Mouse (Mus musculus): ENCODE results near the gene Cryzl2.

Cryzl2 gene

DNA sequence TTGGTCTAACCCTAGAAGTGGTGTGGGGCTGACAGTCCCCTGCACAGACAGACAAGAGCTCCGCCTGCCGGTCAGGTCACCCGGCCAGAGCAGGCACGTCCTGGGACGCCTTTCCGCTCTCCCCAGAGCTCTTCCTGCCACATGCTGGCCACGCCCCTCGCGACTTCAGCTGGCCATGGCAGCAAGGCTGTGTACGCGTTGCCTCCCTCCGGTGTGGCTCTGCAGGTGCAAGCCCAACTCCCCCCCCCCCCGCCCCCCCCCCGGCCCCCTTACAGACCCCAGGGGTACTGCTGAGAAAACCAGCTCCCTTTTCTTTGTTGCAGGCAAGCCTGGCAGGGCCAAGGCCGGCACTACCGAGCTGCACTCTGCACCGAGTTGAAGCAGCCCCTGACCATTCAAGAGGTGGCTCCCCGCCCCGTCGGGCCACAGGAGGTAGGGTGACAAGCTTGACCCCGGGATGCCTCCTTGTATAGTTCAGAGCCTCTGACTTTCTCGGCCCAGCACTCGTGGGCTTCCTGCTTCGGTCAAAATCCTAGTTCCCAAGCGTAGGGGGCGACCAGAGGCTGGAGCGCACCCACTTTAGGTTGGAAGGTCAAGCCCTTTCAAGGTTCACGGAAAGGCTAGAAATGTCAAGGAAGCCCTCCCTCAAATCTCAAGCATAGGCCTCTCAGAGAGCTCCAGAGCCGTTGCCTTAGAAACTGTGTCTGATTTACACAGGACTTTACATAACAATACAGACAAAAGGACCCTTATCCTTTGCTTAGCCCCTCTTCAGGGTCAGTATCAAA is at the start of gene Cryzl2:
TSS of gene Cryzl2 (plus strand) at position 157 of the 788 bp plus-strand sequence.
- DNase-seq (ENCODE audit: low read depth, low spot score), result no peak

DNA sequence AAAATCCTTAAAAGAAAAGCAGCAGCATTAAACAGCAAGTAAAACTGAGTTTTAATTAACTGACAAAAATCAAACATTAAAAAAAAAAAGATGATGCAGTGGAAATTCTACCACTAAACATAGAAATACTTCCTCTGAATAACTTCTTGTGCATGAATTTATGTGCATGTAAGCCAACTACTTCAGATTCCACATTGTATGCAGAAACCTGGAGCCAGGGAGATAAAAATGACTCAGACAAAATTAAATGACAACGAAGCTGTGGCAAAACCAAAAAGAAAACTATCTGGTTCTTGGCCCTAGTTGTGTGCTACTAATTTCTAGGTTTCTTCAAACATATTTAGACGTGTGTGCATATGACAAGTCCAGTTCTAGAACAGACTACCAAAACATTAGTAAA is 48.7 kb upstream of the Cryzl2 start:
- no peak for DNase-seq (ENCODE audit: low read depth, low spot score)

DNA sequence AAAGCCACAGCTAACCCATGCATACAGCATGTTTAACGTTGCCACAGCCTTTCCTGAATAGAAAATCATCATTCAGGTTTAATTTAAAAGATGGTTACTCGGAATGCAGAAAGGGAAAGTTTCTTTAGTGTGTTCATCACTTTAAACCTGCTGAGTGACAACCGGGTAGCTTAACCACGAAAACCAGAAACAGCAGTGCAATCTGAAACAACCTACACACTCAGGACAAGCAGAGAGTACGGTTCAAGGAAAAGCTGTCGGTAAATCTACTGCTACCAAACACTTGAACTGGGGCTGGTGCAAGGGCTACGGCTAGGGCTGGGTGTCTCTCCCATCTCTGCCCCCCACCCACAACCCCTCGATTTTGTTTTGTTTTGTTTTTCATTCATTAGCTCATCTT is 47.4 kb upstream of the Cryzl2 start:
- no peak for DNase-seq (ENCODE audit: low read depth, low spot score)

DNA sequence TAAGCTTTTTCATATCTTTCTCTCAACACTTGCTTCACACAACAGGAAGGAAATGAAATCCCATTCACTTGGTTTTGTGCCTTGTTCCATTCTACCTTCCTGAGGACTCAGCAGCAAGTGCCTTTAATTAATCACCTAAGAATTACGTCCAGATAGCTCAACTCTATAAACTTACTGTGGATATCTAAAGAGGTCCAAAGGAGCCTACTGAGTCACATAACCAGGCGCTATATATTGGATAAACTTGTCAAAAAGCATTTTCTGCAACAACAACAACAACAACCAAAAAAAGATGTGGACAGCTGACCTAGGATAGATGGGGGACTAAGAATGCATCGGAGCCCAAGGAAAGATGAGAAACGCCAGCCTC is 47.1 kb upstream of the Cryzl2 start:
- DNase-seq (ENCODE audit: low read depth, low spot score), result no peak

GRCm38 (mm10) chr1:157411711-157412380 is 46.5 kb upstream of the Cryzl2 start:
- DNase-seq (ENCODE audit: low read depth, low spot score), result no peak

DNA sequence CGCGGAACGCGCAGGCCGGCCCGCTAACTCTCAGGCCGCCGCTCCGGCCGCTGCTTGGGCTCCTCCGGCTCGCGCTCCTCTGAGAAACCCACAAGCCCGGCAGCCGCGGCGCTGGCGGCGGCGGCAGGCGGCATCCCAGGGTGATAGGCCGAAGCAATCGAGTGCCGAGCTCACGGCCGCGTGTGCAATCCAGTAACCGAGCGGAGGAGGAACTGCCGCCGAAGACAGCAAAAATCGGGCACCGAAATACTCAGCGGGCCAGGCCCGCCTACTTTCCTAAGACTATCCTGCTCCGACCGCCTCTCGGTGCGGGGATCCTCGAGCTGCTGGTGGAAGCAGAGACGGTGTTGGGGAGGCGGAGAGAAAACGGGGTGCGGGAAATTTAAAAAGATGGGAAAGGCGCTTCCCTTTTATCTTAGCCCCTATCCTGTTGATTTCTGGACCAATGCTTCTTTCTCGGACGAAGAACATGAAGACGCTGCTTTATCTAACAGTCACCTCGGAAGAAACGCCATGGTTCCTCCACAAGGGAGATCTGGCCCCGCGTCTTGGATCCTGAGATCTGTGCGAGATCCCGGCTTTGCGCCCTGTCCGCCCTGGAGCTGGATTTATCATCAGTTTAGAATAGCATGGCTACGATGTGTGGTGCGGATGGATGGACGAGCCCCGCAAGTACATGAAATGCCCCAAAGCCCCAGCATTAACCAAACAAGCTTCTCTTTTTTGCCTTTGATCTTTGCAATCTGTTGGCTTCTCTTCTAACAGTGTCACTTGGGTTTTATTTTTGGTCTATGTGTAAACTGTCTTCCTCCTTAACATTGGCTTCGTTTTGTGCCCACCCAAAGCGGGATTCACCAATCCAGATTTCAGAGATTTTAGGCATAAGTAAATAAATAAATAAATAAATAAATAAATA is 45.7 kb upstream of the Cryzl2 start, which contains the start of gene Rasal2:
TSS of gene Rasal2 (minus strand) at position 142 of the 916 bp plus-strand sequence.
- DNase-seq (ENCODE audit: low read depth, low spot score), result peak; percentile 65

- no peak for DNase-seq (ENCODE audit: low read depth, low spot score)
These were observed 42.6 kb upstream of the Cryzl2 start for GRCm38 (mm10) chr1:157415771-157416170.

DNA sequence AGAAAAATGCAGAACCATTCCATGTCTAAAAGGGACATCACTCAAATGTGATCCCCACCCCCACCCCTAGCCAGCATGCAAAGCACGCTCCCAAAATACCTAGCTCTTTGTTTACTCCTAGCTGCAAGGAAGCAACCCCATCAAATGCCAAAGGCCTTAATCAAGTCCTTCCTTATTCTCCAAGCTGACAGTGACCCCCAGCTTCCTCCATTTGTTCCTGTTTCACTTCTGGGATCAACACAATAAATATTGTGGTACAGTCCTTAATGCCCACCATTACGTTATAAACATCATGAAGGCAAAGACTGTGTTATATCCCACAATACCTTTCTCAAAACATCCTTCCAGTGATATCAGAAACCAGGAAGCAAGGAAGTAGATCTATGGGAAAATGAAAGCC is 41.7 kb upstream of the Cryzl2 start:
- DNase-seq (ENCODE audit: low read depth, low spot score), result no peak

DNA sequence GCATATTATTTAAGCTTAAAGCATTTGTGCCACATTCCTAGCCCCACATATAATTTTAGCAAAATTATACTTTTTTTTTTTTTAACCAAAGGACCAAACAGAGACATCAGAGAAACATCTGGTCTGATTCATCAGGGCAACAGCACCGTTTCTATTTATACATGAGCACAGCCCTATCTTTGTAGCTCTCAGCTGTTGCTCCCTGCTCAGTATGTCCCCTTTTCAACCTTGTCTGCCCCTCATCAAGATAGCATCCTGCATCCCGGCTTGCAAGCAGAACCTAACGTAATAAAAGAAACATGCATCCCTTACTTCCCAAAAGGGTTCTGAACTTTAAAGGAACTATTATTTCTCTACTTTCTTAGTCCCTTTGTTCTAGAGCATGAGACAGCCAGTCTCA is 41.0 kb upstream of the Cryzl2 start:
- DNase-seq (ENCODE audit: low read depth, low spot score), result no peak

GRCm38 (mm10) chr1:157417861-157418260 is 40.5 kb upstream of the Cryzl2 start:
- DNase-seq (ENCODE audit: low read depth, low spot score), result no peak

- DNase-seq (ENCODE audit: low read depth, low spot score), result no peak
These were observed 32.5 kb upstream of the Cryzl2 start for GRCm38 (mm10) chr1:157425741-157426427.

DNA sequence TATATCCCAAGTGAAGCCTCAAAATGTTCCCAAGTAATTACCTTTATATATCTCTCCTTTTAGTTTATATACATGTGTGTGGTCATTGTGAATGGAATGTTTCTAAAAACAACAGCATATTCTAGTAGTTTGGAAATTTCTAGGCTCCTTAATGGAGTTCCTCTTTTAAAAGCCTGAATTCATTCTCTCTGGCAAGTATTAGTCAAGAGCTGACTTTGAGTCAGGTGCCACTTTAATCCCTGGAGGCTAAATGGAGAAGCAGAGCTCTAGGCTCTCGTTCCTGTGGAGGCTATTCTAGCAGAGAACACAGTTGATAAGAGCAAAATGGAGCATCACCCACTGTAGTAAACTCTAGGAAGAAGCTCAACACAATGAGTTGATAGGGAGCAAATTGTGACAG is 31.4 kb upstream of the Cryzl2 start:
- no peak for DNase-seq (ENCODE audit: low read depth, low spot score)

DNA sequence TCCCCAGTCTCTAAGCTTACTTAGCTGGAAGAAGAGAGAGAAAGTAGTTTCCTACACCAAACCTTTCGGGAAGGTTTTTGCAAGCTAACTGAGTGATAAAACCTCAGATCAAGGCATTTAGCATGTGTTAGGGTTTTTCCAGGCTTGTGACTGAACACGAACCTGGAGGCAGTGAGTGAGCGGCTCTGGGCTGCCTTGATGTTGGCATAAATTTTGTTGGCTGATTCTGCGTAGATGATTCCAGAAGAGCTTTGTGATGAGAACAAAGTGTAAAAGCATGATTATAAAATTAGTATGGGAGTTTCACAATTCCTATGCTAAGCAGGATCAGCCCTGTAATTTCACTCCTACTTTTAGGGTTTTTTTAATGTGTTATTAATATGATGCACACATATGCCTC is 30.8 kb upstream of the Cryzl2 start:
- no peak for DNase-seq (ENCODE audit: low read depth, low spot score)

DNA sequence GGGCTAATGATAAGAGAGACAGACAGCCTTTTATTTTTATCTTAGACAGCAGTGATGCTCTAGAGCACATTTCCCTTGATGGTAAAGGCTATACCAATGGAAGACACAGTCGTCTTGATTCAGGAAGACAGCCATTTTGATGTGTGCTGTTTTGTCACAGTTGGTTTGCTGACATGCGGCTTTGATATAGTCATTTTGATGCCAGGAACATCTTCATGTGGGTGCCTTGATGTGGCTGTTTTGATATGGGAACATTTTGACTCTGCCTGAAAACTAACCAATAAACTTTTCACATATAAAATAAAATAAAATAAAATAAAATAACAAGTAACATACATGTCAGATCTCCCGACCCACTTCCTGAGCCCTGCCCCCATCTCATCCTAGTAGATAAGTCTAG is 30.0 kb upstream of the Cryzl2 start:
- no peak for DNase-seq (ENCODE audit: low read depth, low spot score)

DNA sequence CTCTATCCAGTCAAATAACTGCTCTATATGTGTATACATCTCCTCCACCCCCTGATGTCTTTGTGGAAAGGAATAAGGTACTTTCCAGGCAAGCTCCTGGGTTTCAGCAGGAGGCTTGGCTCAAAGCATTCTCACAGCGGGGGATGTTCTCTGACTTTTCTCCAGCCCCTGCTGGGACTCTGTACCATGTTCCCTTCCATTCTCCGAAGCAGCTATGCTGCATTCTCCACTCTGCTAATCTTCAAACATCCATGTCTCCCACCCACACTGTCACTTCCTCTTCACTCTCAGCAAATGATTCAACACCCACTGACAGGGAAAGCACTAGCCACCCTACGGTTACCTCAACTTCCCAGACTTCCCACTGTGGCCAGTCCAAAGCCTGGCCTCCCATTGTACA is 25.1 kb upstream of the Cryzl2 start:
- no peak for DNase-seq (ENCODE audit: low read depth, low spot score)

DNA sequence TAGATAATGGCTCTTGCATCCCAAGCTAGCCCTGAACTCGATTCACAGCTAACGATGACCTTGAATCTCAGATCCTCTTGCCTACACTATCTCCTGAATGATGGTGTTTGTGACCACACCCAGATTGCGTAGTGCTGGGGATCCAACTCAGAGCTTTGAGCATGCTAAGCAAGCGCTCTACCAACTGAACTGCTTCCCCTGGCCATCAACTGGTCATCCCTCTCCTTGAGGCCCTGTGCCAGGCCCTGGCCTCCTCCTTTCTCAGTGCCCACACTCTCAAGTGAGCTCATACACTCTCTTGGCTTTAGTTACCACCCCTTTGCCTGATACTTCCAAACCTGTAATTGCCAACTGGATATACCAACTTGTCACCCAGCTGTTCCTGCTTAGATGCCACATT is 24.0 kb upstream of the Cryzl2 start:
- DNase-seq (ENCODE audit: low read depth, low spot score), result no peak

- no peak for DNase-seq (ENCODE audit: low read depth, low spot score)
These were observed 22.5 kb upstream of the Cryzl2 start for GRCm38 (mm10) chr1:157435926-157436325.

DNA sequence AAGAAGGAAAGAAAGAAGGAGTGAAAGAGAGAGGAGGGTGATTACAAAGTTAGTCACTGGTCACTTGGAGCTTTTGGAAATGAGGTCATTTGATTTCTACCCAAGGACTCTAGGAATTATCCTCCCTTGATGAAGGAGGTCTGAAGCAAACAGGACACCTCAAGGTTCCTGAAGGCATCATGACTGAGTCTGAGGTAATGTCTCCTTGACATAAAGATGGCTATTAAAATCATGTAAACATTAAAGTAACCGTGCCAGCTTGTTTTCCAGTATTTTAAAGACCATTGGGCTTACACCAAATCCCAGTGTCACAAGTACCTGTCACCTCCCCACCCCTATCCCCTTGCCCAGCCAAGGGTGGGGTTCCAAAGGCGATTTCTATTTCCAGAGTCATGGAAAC is 20.1 kb upstream of the Cryzl2 start:
- DNase-seq (ENCODE audit: low read depth, low spot score), result no peak

GRCm38 (mm10) chr1:157439101-157439500 is 19.3 kb upstream of the Cryzl2 start:
- DNase-seq (ENCODE audit: low read depth, low spot score), result no peak

DNA sequence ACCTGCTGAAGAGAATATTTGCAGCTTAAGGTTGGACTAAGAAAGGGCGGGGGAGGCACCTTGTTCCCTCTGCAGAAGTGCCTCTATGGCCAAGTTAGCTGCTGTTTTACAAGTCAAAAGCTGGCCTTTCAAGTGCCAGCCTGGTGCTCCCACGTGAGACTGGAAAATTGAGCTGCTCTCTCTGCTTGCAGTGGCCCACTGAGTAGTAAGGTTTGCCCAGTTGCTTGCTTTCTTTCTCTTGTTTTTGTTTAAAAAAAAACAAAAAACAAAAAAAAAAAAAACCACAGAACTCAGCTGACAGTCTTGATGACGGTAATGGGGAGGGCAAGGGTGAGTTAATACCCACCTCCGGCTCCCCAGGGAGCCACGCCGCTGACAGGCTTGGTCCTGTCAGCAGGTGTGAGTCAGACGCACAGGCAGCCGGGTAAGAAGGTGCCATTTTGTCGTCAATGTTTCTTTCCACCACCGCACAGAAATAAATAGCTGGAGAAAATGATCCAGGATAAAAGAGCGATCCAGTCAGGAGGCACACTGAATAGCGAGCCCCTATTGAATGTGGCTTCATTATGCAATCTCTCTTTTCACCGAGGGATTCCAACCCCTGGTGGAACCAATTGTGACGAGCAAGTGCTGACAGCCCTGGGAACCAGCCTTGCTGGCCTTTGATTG is 18.3 kb upstream of the Cryzl2 start:
- no peak for DNase-seq (ENCODE audit: low read depth, low spot score)
